Mouse (Mus musculus) E14TG2a.4 (cell line): Measurements from ENCODE around the gene Gata2.

Experiments
- CTCF ChIP-seq: conservative IDR thresholded peaks from 2 replicates; pipeline ENCODE4 v1.5.1; 2014; ENCODE audit warnings: low read length
- NANOG ChIP-seq: IDR thresholded peaks from 2 replicates; pipeline ENCODE4 v1.6.1; 2014; ENCODE audit warnings: borderline replicate concordance, low read length, mixed read lengths
- POU5F1 ChIP-seq: IDR thresholded peaks from 2 replicates; pipeline ENCODE4 v1.6.1; 2014; ENCODE audit warnings: low read length, borderline replicate concordance

DNA sequence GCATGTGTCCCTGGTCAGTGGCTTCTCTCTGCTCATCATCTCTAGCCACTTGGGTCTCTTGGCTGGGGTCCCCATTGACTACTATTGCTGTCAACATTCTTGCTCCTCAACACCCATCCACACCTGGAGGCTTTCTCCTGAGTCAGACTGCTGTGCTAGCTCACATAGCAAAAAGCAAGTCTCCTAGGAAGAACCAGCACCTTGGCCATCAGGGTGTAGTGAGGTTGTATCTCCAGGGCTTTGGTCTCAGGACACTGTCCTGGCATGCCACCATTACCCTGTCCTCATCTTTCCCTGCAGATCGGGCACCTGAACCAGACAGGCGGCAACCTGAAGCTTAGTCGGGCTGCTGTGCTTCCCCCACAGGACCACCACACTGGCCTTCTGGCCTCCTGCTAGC lies 14.6 kb downstream of the Gata2 start:
- no peak for TF ChIP-seq CTCF
- no peak for TF ChIP-seq POU5F1
- no peak for TF ChIP-seq NANOG
